Mouse (Mus musculus) heart, embryonic 11.5 days (tissue): ENCODE measurements at regions not wholly inside any gene's neighbourhood (a gene's known extent, or its start where the extent isn't known, plus 50 kb on each side); places are given as distances from the start of the nearest gene placed in this dataset.

Experiments
- ATAC-seq: fragments of 200-750 bp; cut with Nextera tagmentation; replicated peaks from 2 replicates; pipeline ENCODE4 v1.8.0; 2017; ENCODE audit warnings: moderate library complexity; ENCODE audit not compliant: insufficient number of reproducible peaks, low FRiP score, low TSS enrichment
- H3K27ac ChIP-seq: fragments of 300-500 bp; sonication (generic); 2 replicates; pipeline ENCODE4 v1.5.1; 2014; ENCODE audit warnings: mild to moderate bottlenecking, low read depth, low read length
- H3K27me3 ChIP-seq: fragments of 300-500 bp; sonication (generic); 2 replicates; pipeline ENCODE4 v1.6.1; 2014; ENCODE audit warnings: mild to moderate bottlenecking, low read length, mixed read lengths; ENCODE audit not compliant: control insufficient read depth, insufficient read depth
- H3K36me3 ChIP-seq: fragments of 300-500 bp; sonication (generic); 2 replicates; pipeline ENCODE4 v1.6.1; 2014; ENCODE audit warnings: mild to moderate bottlenecking, low read length, moderate library complexity, mixed read lengths; ENCODE audit not compliant: control insufficient read depth, insufficient read depth
- H3K4me1 ChIP-seq: fragments of 300-500 bp; sonication (generic); 2 replicates; pipeline ENCODE4 v1.6.1; 2014; ENCODE audit warnings: low read length; ENCODE audit not compliant: control insufficient read depth, insufficient read depth
- H3K4me2 ChIP-seq: fragments of 300-500 bp; sonication (generic); 2 replicates; pipeline ENCODE4 v1.6.1; 2014; ENCODE audit warnings: mild to moderate bottlenecking, moderate library complexity
- H3K4me3 ChIP-seq: fragments of 300-500 bp; sonication (generic); 2 replicates; pipeline ENCODE4 v1.5.1; 2014; ENCODE audit warnings: low read depth, low read length
- H3K9ac ChIP-seq: fragments of 300-500 bp; sonication (generic); 2 replicates; pipeline ENCODE4 v1.6.1; 2014; ENCODE audit warnings: mild to moderate bottlenecking, low read depth, low read length, moderate library complexity
- H3K9me3 ChIP-seq: fragments of 300-500 bp; sonication (generic); replicated peaks from 2 replicates; pipeline ENCODE4 v1.6.1; 2016; ENCODE audit warnings: low read length; ENCODE audit not compliant: control insufficient read depth
- WGBS: fragments of 180-500 bp; shearing (Covaris S2); extraction: QIAGEN DNeasy Blood & Tissue Kit; methylation state at CpG from one replicate; pipeline ENCODE4 v1.1.7; 2014; ENCODE audit not compliant: insufficient replicate concordance; 5-methylcytosine and 5-hydroxymethylcytosine counted together

DNA sequence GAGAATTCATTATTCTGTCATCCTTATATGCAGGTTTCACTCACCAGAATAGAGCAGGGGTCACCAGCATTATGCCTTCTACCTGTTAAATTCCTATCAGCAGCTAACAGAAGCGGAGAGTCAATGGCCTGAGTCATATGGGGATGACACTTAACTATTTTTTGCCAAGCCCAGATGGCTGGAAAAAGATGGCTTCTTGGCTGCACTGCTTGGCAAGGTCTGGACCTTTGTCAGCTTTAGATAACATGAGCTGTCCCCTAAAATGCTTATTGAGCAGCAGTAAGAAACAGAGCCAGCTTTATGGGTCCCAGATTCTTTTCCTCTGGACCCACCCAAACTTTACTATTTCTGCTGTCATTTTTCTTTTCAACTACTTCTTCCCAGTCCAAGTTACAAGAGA, 565.3 kb upstream of the Lmcd1 start:
- ATAC-seq, result no peak
- H3K9me3 ChIP-seq, result no peaks in the 10 kb centered on the region
- no peaks in the 10 kb centered on the region for H3K36me3 ChIP-seq
- 52% methylated on average over 1 of the region's 1 CpGs for WGBS
- no peaks in the 10 kb centered on the region for H3K27me3 ChIP-seq
- no peak overlapping the region for H3K4me2 ChIP-seq
- no peak overlapping the region for H3K9ac ChIP-seq
- H3K27ac ChIP-seq, result no peak overlapping the region
- no peaks in the 10 kb centered on the region for H3K4me1 ChIP-seq
- H3K4me3 ChIP-seq, result no peak overlapping the region

DNA sequence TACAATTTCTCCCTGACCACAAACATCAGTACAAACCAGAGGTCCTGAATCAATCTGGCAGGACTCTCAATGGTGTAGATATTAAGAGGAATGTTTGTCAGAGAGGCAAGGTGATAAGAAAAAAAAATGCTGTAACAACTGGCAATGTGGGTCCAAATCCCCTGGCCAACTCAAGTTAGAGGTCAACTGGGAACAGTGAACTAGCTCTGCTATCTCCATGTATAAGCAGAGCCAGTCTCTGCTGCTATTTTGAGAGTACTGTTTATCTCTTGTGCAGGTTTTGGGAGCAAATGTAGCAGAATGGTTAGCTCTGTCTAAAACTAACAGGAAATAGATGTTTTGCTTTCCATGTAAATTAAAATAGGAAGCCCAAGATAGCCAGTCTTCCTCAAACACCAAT, 547.6 kb upstream of the Lmcd1 start:
- H3K9me3 ChIP-seq, result no peaks in the 10 kb centered on the region
- ATAC-seq, result no peak
- H3K27me3 ChIP-seq, result no peaks in the 10 kb centered on the region
- H3K36me3 ChIP-seq, result no peaks in the 10 kb centered on the region
- no peak overlapping the region for H3K9ac ChIP-seq
- H3K4me2 ChIP-seq, result no peak overlapping the region
- no peak overlapping the region for H3K27ac ChIP-seq
- H3K4me3 ChIP-seq, result no peak overlapping the region
- H3K4me1 ChIP-seq, result peaks cover 8% of the 10 kb centered on the region

DNA sequence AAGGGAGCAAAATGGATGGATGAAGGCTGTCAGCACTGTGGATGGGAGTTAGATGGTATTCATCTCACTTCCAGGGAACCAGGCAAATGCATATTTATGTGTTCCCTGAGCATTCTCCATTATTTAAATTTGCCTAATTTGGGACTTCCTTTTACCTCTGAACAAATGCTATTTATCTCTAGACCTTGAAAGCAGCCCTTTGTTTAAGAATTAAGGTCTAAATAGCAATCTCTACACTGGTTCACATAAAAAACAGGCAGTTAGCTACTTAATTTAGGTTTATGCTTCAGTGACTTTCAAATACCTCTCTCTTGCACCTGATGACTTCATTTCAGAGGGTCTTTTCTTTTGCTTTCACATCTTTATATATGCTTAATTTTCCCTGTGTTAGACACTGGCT, 543.2 kb upstream of the Lmcd1 start:
- H3K9ac ChIP-seq, result no peak overlapping the region
- peaks cover 8% of the 10 kb centered on the region for H3K4me1 ChIP-seq
- no peak overlapping the region for H3K4me2 ChIP-seq
- H3K27ac ChIP-seq, result no peak overlapping the region
- no peak overlapping the region for H3K4me3 ChIP-seq
- H3K9me3 ChIP-seq, result no peaks in the 10 kb centered on the region
- ATAC-seq, result no peak
- no peaks in the 10 kb centered on the region for H3K27me3 ChIP-seq
- H3K36me3 ChIP-seq, result no peaks in the 10 kb centered on the region

DNA sequence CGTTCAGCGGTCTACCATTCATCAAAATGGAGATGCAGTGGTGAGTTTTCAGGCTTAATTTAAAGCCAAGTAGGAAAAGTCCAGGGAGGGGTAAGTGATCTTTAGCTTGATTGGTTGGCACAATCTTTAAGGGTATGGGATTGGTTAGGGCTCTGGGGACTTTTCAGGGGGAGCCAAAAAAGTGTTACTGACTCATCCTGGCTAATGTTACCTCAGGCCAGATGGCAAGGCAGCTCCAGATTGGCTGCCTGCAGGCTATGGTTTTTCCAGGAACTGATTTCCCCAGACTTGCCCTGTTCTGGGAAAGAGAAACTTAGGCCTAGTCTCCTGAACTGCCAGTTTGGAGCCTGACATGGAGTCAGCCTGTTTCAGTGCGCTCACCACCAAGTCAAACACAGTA, 539.6 kb upstream of the Lmcd1 start:
- WGBS, result 81% methylated on average over 3 of the region's 3 CpGs
- no peaks in the 10 kb centered on the region for H3K36me3 ChIP-seq
- ATAC-seq, result no peak
- no peaks in the 10 kb centered on the region for H3K4me1 ChIP-seq
- no peaks in the 10 kb centered on the region for H3K27me3 ChIP-seq
- H3K9ac ChIP-seq, result no peak overlapping the region
- no peak overlapping the region for H3K4me2 ChIP-seq
- H3K4me3 ChIP-seq, result no peak overlapping the region
- H3K27ac ChIP-seq, result no peak overlapping the region
- H3K9me3 ChIP-seq, result no peaks in the 10 kb centered on the region

DNA sequence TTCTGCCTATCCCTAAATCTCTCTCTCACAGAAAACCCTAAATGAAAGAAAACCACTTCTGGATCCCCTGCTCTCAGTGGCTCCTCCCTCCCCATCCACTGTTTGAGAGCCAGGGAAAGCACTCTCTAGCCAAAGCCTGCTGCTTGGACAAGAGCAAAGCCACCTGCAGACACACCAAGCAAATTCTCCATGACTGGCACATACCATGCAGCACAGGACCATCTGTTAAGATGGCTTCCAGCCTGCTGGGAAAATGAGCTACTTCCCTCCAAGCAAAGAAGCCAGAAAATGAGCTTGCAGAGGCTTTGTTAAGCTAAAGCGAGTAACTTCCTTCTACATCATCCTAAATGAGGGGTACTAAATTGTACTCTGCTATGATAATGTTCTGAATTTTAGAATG, 534.6 kb upstream of the Lmcd1 start:
- H3K4me2 ChIP-seq, result no peak overlapping the region
- no peaks in the 10 kb centered on the region for H3K27me3 ChIP-seq
- no peaks in the 10 kb centered on the region for H3K36me3 ChIP-seq
- H3K9ac ChIP-seq, result no peak overlapping the region
- no peak for ATAC-seq
- H3K27ac ChIP-seq, result no peak overlapping the region
- H3K4me1 ChIP-seq, result no peaks in the 10 kb centered on the region
- 82% methylated on average over 1 of the region's 1 CpGs for WGBS
- H3K4me3 ChIP-seq, result no peak overlapping the region
- no peaks in the 10 kb centered on the region for H3K9me3 ChIP-seq

DNA sequence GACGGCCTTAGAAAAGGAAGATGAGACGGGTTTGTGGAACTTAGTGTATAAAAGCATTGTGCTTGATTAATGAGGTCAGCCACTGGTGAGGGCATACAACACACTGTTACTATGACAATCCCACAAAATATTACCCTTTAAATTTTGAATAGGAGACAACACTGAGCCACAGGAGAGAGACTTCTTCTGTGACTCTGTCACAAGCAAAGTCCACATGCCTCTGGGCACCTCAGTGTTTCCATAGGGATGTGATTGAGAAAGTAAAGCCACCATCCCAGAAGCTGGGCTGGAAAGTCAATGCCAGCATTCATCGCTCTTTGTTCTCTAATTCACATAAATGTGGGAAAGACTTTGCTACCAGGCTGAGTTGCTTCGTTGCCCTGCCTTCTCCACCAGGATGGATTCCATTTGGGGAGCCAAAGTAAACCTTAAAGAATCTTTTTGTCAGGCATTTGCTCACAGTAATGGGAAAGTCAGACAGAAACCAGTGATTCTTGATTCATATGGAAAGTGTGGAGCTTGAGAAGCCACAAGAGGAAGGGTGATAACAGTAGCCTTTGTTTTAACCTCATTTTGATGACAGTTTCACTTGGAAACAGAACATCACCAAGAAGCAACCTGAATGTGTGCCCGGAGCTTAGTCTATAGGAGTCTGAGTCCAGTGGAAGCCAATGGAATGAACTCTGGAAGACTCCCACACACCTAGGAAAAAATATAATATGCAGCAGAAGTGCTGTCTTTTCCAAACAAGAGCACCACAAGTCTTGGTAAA, 491.7 kb upstream of the Lmcd1 start:
- Histone ChIP-seq H3K9ac (no peak overlapping the region), H3K27me3 (no peaks in the 10 kb centered on the region), H3K36me3 (no peaks in the 10 kb centered on the region), H3K27ac (no peak overlapping the region), H3K4me2 (no peak overlapping the region), H3K4me1 (no peaks in the 10 kb centered on the region), H3K9me3 (no peaks in the 10 kb centered on the region), H3K4me3 (no peak overlapping the region)
- no peak for ATAC-seq
- 77% methylated on average over 5 of the region's 5 CpGs for WGBS

DNA sequence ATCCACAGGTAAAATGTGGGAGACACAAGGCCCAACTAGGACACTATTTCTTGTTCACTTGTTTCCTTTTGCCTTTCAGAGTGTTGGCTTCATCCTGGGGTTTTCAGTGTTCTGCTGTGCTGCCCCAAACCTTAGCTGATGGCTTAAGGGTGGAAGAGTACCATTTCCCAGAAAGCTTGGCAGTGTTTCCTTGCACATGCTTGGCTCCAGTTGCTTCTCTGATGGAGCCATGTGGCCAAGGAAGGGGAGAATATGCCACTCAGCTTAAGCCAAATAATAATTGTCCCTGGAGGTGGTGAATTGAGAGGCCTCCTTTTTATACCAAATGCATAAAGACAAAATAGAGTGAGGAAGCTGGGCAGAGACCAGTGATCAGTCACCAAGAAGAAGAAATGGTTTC, 464.9 kb upstream of the Lmcd1 start:
- Histone ChIP-seq H3K4me3 (no peak overlapping the region), H3K9me3 (no peaks in the 10 kb centered on the region), H3K36me3 (no peaks in the 10 kb centered on the region), H3K4me1 (no peaks in the 10 kb centered on the region), H3K27ac (no peak overlapping the region), H3K27me3 (no peaks in the 10 kb centered on the region), H3K4me2 (no peak overlapping the region), H3K9ac (no peak overlapping the region)
- no peak for ATAC-seq

DNA sequence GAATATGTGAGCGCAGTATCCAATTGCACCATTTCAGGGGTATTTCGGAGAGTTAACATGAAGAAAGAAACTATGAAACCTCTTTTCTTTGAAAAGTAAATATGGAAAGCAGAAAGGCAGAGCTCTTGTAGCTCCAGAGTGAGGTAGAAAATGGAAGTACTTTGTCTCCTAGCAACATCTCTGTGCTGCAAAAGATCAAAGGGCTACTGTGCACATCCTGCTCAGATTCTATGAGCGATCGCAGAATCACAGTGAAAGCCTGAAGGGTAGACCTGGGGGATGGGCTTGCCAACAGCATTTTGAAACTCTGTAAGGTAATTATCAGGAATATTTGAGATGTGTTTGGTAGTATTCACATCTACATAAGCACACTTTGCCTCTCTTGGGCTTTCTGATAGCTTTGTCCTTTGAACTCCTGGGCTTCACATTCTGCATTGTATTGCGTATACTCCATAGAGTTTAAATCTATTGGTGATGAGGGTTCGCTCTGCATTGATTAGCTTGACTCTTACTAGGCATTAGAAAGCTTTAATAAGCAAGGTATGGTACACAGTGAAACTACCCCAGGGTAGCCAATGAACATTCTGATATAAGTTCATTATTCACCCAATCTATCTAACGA, 459.5 kb upstream of the Lmcd1 start:
- no peak overlapping the region for H3K4me2 ChIP-seq
- H3K27ac ChIP-seq, result no peak overlapping the region
- H3K27me3 ChIP-seq, result no peaks in the 10 kb centered on the region
- no peaks in the 10 kb centered on the region for H3K4me1 ChIP-seq
- H3K9ac ChIP-seq, result no peak overlapping the region
- ATAC-seq, result no peak
- H3K36me3 ChIP-seq, result no peaks in the 10 kb centered on the region
- 83% methylated on average over 7 of the region's 7 CpGs for WGBS
- no peaks in the 10 kb centered on the region for H3K9me3 ChIP-seq
- H3K4me3 ChIP-seq, result no peak overlapping the region

DNA sequence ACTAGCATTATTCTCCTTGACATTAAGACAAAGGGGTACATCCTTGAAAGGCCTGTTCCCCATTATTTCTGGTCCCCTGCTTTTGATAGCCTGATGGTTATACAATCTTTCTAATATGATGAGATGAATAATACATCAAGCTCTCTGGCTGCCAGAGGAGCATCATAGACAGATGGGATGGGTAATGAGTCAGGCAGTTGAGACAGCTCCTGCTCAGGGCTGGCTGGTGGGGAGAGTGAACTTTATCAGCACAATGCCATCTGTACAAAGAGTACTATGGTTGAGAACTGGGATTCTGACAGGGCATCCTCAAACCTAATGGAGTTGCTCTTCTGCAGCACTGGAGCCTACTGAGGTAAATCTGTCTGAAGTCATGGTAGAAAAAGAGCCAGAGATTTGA, 458.4 kb upstream of the Lmcd1 start:
- ATAC-seq, result no peak
- Histone ChIP-seq H3K27me3 (no peaks in the 10 kb centered on the region), H3K4me3 (no peak overlapping the region), H3K4me1 (no peaks in the 10 kb centered on the region), H3K36me3 (no peaks in the 10 kb centered on the region), H3K27ac (no peak overlapping the region), H3K4me2 (no peak overlapping the region), H3K9me3 (no peaks in the 10 kb centered on the region), H3K9ac (no peak overlapping the region)
